Mouse (Mus musculus) MN1 (cell line): ENCODE results near the gene Cr1l.
A peak's percentile ranks its signal among the peaks of the same experiment; 100 is the strongest.

Experiments
- DNase-seq: peaks from one replicate; pipeline ENCODE4 v3.0.0-alpha.2; 2016; ENCODE audit warnings: low spot score

Cr1l gene

DNA sequence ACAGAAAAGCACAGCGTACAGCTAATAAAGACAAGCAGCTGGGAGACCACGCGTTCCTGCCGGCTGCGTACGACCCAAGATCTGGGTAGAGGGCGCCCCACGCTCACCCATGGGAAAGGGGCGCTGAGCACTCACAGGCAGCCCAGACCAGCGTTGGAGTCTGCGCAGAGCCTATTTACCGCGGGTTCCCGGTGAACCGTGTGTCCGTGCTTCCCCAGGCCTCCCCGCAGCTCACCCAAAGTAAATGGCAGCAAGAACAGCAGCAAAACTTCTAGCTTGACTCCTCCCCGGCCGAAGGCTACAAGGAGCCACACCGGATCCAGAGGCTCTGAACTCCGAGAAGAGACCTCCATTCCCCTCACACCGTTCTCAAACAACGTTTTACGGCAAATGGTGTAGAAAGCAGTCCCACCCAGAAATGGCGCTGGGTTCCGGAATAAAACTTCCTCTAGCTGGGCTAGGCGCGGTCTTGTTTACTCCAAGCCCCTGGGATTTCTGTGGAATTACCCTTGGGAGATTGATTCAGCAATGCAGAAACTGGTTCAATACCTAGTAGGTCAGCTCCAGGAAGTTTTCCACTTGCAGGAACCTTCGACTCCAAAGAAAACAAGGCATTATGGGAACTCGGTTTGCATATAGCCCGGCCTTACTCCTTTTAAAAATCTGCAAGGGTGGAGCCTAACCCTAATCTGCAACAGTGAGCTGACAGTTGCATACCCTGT, at the start of gene Cr1l:
Gene Cr1l (minus strand): TSS at position 634 of the 722 bp plus-strand sequence.
- peak; percentile 91 for DNase-seq

- DNase-seq, result no peak
Measured at GRCm38 (mm10) chr1:195175980-195176931, 44.9 kb upstream of the Cr1l start, which contains the start of gene Cr2. Gene Cr2 (minus strand): TSS chr1:195176716.

DNA sequence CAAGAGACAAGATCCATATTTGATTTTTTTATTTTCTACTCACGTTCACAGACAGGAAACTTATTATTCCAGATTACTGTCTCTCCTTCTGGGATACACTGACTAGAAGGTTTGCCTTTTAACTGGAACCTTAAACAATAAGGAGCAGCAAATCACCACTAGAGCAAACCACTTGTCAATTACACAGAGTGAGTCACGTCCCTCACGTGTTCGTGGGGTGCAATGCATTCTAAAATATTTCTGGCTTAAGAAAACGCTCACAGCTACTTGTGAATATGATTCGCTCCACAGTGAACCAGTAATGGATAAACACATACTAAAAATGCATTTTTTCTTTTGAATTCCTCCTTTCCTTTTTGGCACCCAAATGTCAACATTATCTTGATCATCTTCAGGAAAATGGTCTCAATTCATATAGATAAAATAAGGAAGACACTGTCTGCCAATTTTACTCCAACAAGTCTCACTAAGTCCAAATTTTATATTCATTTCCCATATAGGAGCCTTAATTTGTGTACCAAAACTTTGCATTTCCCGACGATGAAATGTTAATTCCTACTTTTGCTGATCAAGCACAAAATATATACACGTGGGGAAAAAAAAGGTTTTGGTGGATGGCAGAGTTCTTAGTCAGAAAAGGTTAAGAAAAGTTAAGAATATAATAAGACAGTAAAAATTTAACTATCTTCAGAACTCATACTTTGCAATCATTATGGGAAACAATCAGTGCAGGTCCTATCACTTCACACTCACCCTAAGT, 33.8 kb upstream of the Cr1l start:
- DNase-seq, result no peak

- no peak for DNase-seq
Measured at GRCm38 (mm10) chr1:195132070-195132469, 684 bp upstream of the Cr1l start.

DNA sequence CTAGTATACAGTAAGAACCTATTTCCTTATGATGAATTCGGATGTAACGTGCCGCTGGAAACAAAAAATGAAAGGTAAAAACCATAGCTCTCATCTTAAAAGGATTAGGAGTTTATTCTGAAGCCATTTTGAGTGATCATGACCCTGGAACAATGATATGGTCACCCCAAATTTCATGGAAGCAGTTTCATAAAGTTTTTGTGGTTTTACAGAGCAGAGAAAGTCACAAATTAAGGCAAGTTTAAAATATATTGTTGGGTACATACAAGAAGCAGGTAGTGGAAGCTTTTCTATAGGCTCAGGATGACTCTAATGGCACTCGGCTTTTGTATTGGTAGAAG, 259 bp upstream of the Cr1l start:
- DNase-seq, result no peak

DNA sequence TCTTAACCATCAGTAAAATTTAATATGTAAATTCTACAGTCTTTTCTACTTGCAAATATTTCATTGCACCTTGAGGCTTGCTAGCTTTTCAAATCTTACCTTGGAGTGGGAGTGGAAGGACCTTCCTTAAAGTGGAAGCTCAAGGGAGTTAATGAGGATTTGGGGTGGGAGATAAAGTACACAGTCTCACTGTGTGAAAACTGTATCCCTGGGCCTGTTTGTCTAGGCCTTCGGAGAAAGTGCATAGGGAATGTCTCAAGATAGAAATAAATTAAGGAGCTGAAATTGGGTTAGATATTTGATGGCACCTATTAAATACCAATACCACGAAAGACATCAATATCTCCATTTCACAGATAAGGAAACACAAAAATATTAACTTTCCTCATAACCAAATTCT, 907 bp downstream of the Cr1l start:
- no peak for DNase-seq

DNA sequence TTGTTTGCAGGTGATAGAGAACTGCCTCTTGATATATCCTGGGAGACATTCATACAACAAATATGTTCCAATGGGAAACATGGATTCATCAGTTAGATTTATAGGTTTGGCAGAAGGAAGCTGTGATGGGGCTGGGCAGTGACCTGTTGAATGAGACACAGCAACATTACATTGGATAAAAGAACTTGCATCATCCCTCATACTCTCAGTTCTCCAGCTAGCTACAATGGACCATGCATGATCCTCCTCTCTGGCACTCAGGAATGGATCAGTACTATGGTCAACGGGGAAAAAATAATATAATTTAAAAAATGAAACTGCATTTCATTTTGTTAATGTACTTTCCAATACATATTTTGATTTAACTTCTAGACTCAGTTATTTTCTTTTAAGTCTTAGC, 1.5 kb downstream of the Cr1l start:
- DNase-seq, result peak; percentile 14

DNA sequence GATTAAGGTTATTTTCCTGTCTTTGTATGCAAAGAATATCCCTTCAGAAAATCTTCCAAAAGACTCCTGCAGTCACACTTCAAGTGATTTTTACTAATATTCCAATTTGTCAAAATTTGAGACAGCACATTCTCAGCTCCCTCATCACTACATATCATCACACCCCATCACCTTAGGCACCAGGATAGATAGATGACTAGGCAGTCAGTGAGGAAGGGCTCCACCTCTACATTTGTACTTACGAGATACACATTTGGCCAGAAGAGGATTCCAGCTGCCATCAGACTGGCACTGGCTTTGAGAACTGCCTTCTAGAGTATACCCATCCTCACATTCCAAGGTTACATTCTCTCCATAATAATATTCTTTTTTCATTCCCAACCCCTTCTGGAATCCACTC, 17.0 kb downstream of the Cr1l start:
- DNase-seq, result no peak

- DNase-seq, result no peak
Measured at GRCm38 (mm10) chr1:195113621-195114020, 17.8 kb downstream of the Cr1l start.

- DNase-seq, result no peak
Measured at GRCm38 (mm10) chr1:195100693-195101092, 30.7 kb downstream of the Cr1l start.

DNA sequence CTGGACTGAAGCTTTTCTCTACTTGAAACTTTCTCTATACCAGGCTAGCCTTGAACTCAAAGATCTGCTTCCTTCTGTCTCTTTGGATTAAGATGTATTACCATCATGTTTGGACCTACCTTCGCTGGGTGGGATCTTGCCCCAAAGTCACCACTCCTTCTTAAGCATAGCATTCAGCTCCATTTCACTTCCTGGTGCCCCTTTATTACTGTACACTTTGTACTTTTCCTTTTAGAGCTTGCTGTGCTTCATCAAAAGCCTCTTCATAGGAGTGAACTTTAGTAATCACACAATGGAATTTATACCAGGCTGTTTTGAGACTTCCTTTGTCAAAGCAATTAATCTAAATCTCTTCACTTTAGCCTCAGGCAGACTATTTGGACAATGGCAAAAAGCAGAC, 33.4 kb downstream of the Cr1l start:
- no peak for DNase-seq

GRCm38 (mm10) chr1:195092220-195092720, 39.1 kb downstream of the Cr1l start, which contains the start of gene Cd46:
Gene Cd46 (minus strand): TSS chr1:195092249.
- DNase-seq, result peak; percentile 23

- no peak for DNase-seq
Measured at GRCm38 (mm10) chr1:195091699-195092219, 39.6 kb downstream of the Cr1l start.

- DNase-seq, result no peak
Measured at GRCm38 (mm10) chr1:195082142-195082541, 49.2 kb downstream of the Cr1l start.
